28 mouse cellular contexts compared by ENCODE assay signal in genomic region chrX:152135195-152135594, GRCm38 (mm10). TPM values are rescaled to one million over a fixed set of nuclear protein-coding genes. Genes with fewer than 3 reads are reported as not detected.
DNase-seq lines count a peak whose midpoint lies in the region; ATAC-seq and TF ChIP-seq lines count a peak whose summit lies in the region.
"Had no signal": no experiment of that assay in that cellular context is flagged by ENCODE, and none has a peak within 500 bp of the region (broad histone marks: within the 10 kb centered on the region; RNA-seq: fewer than 3 reads in every experiment).

No protein-coding gene starts in this region.

- H3K9ac ChIP-seq in heart, embryonic 11.5 days (ENCODE audit: low read depth, low read length) = no peak overlapping the region
- no peak overlapping the region for H3K9ac ChIP-seq in forebrain, embryonic 16.5 days (replicated peaks; ENCODE audit: low read depth, low read length)
- H3K9ac ChIP-seq: embryonic facial prominence, embryonic 13.5 days; forebrain, embryonic 13.5 days; forebrain, postnatal 0 days; hindbrain, embryonic 14.5 days had no signal

- no peaks in the 10 kb centered on the region for H3K9me3 ChIP-seq in heart, embryonic 11.5 days (replicated peaks; ENCODE audit: control insufficient read depth, low read length)
- H3K9me3 ChIP-seq in forebrain, embryonic 16.5 days (ENCODE audit: control insufficient read depth, low read length) = no peaks in the 10 kb centered on the region
- H3K9me3 ChIP-seq: embryonic facial prominence, embryonic 10.5 days; embryonic facial prominence, embryonic 13.5 days; forebrain, embryonic 10.5 days; forebrain, embryonic 13.5 days; heart, embryonic 10.5 days had no signal

- H3K4me2 ChIP-seq in heart, embryonic 11.5 days = no peak overlapping the region
- no peak overlapping the region for H3K4me2 ChIP-seq in forebrain, embryonic 16.5 days (ENCODE audit: low read length)
- H3K4me2 ChIP-seq: embryonic facial prominence, embryonic 13.5 days; forebrain, embryonic 13.5 days; hindbrain, embryonic 14.5 days had no signal

- no peak overlapping the region for H3K4me3 ChIP-seq in heart, embryonic 11.5 days (ENCODE audit: low read depth, low read length)
- H3K4me3 ChIP-seq in lung, adult 2 months (replicated peaks; ENCODE audit: extremely low read depth, low read depth, low read length) = no peak overlapping the region
- no peak overlapping the region for H3K4me3 ChIP-seq in forebrain, embryonic 16.5 days (replicated peaks; ENCODE audit: low read length)
- H3K4me3 ChIP-seq: embryonic facial prominence, embryonic 10.5 days; embryonic facial prominence, embryonic 13.5 days; erythroblast, embryonic 14.5 days; forebrain, embryonic 10.5 days; forebrain, embryonic 13.5 days; heart, adult 2 months; heart, embryonic 10.5 days had no signal

- H3K4me1 ChIP-seq in heart, embryonic 11.5 days (ENCODE audit: control insufficient read depth, insufficient read depth, low read length) = no peaks in the 10 kb centered on the region
- H3K4me1 ChIP-seq in lung, adult 2 months (ENCODE audit: control insufficient read depth, insufficient read depth, low read length) = no peaks in the 10 kb centered on the region
- H3K4me1 ChIP-seq in forebrain, embryonic 16.5 days (replicated peaks; ENCODE audit: control insufficient read depth, insufficient read depth, low read length) = no peaks in the 10 kb centered on the region
- H3K4me1 ChIP-seq: embryonic facial prominence, embryonic 10.5 days; embryonic facial prominence, embryonic 13.5 days; forebrain, embryonic 10.5 days; forebrain, embryonic 13.5 days; heart, embryonic 10.5 days had no signal

- H3K27me3 ChIP-seq in heart, embryonic 11.5 days (ENCODE audit: control insufficient read depth, insufficient read depth, low read length) = peaks cover 21% of the 10 kb centered on the region
- peaks cover 15% of the 10 kb centered on the region for H3K27me3 ChIP-seq in forebrain, embryonic 16.5 days (replicated peaks; ENCODE audit: control insufficient read depth, insufficient read depth, low read length)

- no peak for TF ChIP-seq CTCF in lung, adult 2 months (IDR thresholded peaks at IDR 0.05; ENCODE audit: insufficient read depth, low read length)

- WGBS in heart, embryonic 11.5 days (ENCODE audit: insufficient replicate concordance) = 61% methylated on average over 2 of the region's 2 CpGs
- WGBS in lung, adult 2 months = 38% methylated on average over 2 of the region's 2 CpGs
- 61% methylated on average over 2 of the region's 2 CpGs for WGBS in forebrain, embryonic 16.5 days

- DNase-seq in frontal cortex, postnatal 14 days (ENCODE audit: low spot score in 2 of 2) = no peak
- peak; percentile 15 for DNase-seq in heart, postnatal 4 days
- DNase-seq in lung, postnatal 36 days = peak; percentile 35
- no peak for DNase-seq in lung, adult 2 months
- DNase-seq: adrenal gland, adult 2 months; adrenal gland, postnatal 25 days; cerebellum, adult 11-12 months; cerebellum, adult 8-10 months; cerebellum, postnatal 10 days; cerebellum, postnatal 36 days; embryo, embryonic 11 days; forebrain, postnatal 0 days; gastrocnemius, postnatal 14 days; heart, postnatal 36 days had no signal

- no peak for TF ChIP-seq POLR2A in lung, adult 2 months (IDR thresholded peaks at IDR 0.05; ENCODE audit: borderline replicate concordance, extremely low read depth, low read depth, low read length)

- H3K36me3 ChIP-seq in heart, embryonic 11.5 days (ENCODE audit: control insufficient read depth, insufficient read depth, low read length) = no peaks in the 10 kb centered on the region
- H3K36me3 ChIP-seq in forebrain, embryonic 16.5 days (ENCODE audit: control insufficient read depth, insufficient read depth) = no peaks in the 10 kb centered on the region
- H3K36me3 ChIP-seq: embryonic facial prominence, embryonic 10.5 days; embryonic facial prominence, embryonic 13.5 days; forebrain, embryonic 10.5 days; heart, embryonic 10.5 days had no signal

- no peak overlapping the region for H3K27ac ChIP-seq in heart, embryonic 11.5 days (ENCODE audit: low read depth, low read length)
- no peak overlapping the region for H3K27ac ChIP-seq in forebrain, embryonic 16.5 days (ENCODE audit: low read length)
- H3K27ac ChIP-seq: embryonic facial prominence, embryonic 10.5 days; embryonic facial prominence, embryonic 13.5 days; forebrain, embryonic 10.5 days; forebrain, embryonic 13.5 days; heart, adult 2 months; heart, embryonic 10.5 days; hindbrain, embryonic 14.5 days; hindbrain, postnatal 0 days had no signal

- ATAC-seq in frontal cortex, adult (ENCODE audit: low TSS enrichment) = 0 out of 2 replicates have a peak, but pooled peaks have one; percentile 16
- no peak for ATAC-seq in heart, embryonic 11.5 days (replicated peaks; ENCODE audit: insufficient number of reproducible peaks, low FRiP score, low TSS enrichment)
- no peak for ATAC-seq in forebrain, embryonic 16.5 days
- ATAC-seq: forebrain, embryonic 13.5 days; forebrain, postnatal 0 days; hindbrain, postnatal 0 days; inflammation-experienced regulatory T-cells, adult 6 months; intestine, embryonic 16.5 days had no signal

RNA-seq across cellular contexts. Expression of gene Iqsec2, which starts 8.9 kb away (rescaled TPM):
- total RNA-seq in heart, postnatal 4 days (2021) = 10 to 100 TPM; 57.9 to 59.3 TPM
- 21.6 and 23.6 TPM in 2 replicates for polyA plus RNA-seq in heart, embryonic 11.5 days (2014; fragmentation: Nextera tagmentation; extraction: Ambion mirVana)
- polyA plus RNA-seq in lung, adult 2 months (2012; rRNA removed) = 19.7 and 27.4 TPM in 2 replicates
- polyA plus RNA-seq in forebrain, embryonic 16.5 days (2015; fragmentation: Nextera tagmentation; extraction: Ambion mirVana) = 4.1 and 5.8 TPM in 2 replicates

Comparison
In these comparisons a context has a peak if more than half of its experiments do, and no peak if none do; other contexts are left out.
1. DNase-seq: peak in heart, postnatal 4 days (single experiment) and lung, postnatal 36 days (single experiment); none in frontal cortex, postnatal 14 days (0 of 2) and lung, adult 2 months (single experiment).